Mouse (Mus musculus): ENCODE measurements at regions not wholly inside any gene's neighbourhood (a gene's known extent, or its start where the extent isn't known, plus 50 kb on each side); places are given as distances from the start of the nearest gene placed in this dataset.
"Not testable (repeated sequence)": the region's sequence is repeated elsewhere in the genome, so short reads cannot be mapped to it uniquely, and the experiment has no call there.

- Histone ChIP-seq H3K27me3 (ENCODE audit: control insufficient read depth, insufficient read depth, low read length) (no peaks in the 10 kb centered on the region), H3K36me3 (ENCODE audit: control insufficient read depth, insufficient read depth, low read length) (no peaks in the 10 kb centered on the region), H3K9ac (replicated peaks; ENCODE audit: low read length) (no peak overlapping the region), H3K4me2 (ENCODE audit: low read length) (no peak overlapping the region), H3K27ac (replicated peaks; ENCODE audit: low read depth, low read length) (no peak overlapping the region), H3K4me1 (ENCODE audit: control insufficient read depth, insufficient read depth, low read length) (no peaks in the 10 kb centered on the region), H3K4me3 (replicated peaks; ENCODE audit: low read depth, low read length) (no peak overlapping the region), H3K9me3 (ENCODE audit: control insufficient read depth, low read length) (no peaks in the 10 kb centered on the region)
- DNase-seq (no peak), ATAC-seq (ENCODE audit: low FRiP score, low TSS enrichment) (no peak)
- 83% methylated on average over 2 of the region's 2 CpGs for WGBS
These were observed 174.6 kb downstream of the Csl start for GRCm38 (mm10) chr10:99584855-99585254.

- H3K9me3 ChIP-seq (ENCODE audit: control insufficient read depth, low read length) = no peaks in the 10 kb centered on the region
- H3K4me1 ChIP-seq (ENCODE audit: control insufficient read depth, insufficient read depth, low read length) = no peaks in the 10 kb centered on the region
- H3K27me3 ChIP-seq (ENCODE audit: control insufficient read depth, insufficient read depth, low read length) = no peaks in the 10 kb centered on the region
- no peak overlapping the region for H3K27ac ChIP-seq (replicated peaks; ENCODE audit: low read depth, low read length)
- WGBS = 36% methylated on average over 9 of the region's 9 CpGs
- DNase-seq = peak; percentile 61
- ATAC-seq (ENCODE audit: low FRiP score, low TSS enrichment) = peak; percentile 68; the same call in 1 of the 2 replicates
- no peak overlapping the region for H3K4me3 ChIP-seq (replicated peaks; ENCODE audit: low read depth, low read length)
- H3K4me2 ChIP-seq (ENCODE audit: low read length) = no peak overlapping the region
- no peaks in the 10 kb centered on the region for H3K36me3 ChIP-seq (ENCODE audit: control insufficient read depth, insufficient read depth, low read length)
- no peak overlapping the region for H3K9ac ChIP-seq (replicated peaks; ENCODE audit: low read length)
These were observed 167.2 kb downstream of the Csl start for GRCm38 (mm10) chr10:99592220-99592619.

GRCm38 (mm10) chr10:99595659-99596058, 163.8 kb downstream of the Csl start:
- Histone ChIP-seq H3K27ac (replicated peaks; ENCODE audit: low read depth, low read length) (no peak overlapping the region), H3K4me3 (replicated peaks; ENCODE audit: low read depth, low read length) (no peak overlapping the region), H3K4me1 (ENCODE audit: control insufficient read depth, insufficient read depth, low read length) (no peaks in the 10 kb centered on the region), H3K36me3 (ENCODE audit: control insufficient read depth, insufficient read depth, low read length) (no peaks in the 10 kb centered on the region), H3K27me3 (ENCODE audit: control insufficient read depth, insufficient read depth, low read length) (no peaks in the 10 kb centered on the region), H3K4me2 (ENCODE audit: low read length) (no peak overlapping the region), H3K9me3 (ENCODE audit: control insufficient read depth, low read length) (no peaks in the 10 kb centered on the region), H3K9ac (replicated peaks; ENCODE audit: low read length) (no peak overlapping the region)
- DNase-seq = no peak
- WGBS = 91% methylated on average over 14 of the region's 14 CpGs
- ATAC-seq (ENCODE audit: low FRiP score, low TSS enrichment) = no peak

GRCm38 (mm10) chr10:99599142-99600120, 160.0 kb downstream of the Csl start:
- 54% methylated on average over 21 of the region's 34 CpGs for whole genome bisulfite sequencing
- not testable (repeated sequence) for H3K9me3 ChIP-seq (ENCODE audit: control insufficient read depth, low read length); H3K27me3 ChIP-seq (ENCODE audit: control insufficient read depth, insufficient read depth, low read length); H3K36me3 ChIP-seq (ENCODE audit: control insufficient read depth, insufficient read depth, low read length); H3K4me1 ChIP-seq (ENCODE audit: control insufficient read depth, insufficient read depth, low read length)
- peak overlapping the region; percentile 68 for H3K27ac ChIP-seq (replicated peaks; ENCODE audit: low read depth, low read length)
- ATAC-seq (ENCODE audit: low FRiP score, low TSS enrichment) (peak; percentile 65; the same call in 1 of the 2 replicates), DNase-seq (peak; percentile 44)
- H3K9ac ChIP-seq (replicated peaks; ENCODE audit: low read length) = peak overlapping the region; percentile 32; the same call in 1 of the 2 replicates
- H3K4me2 ChIP-seq (ENCODE audit: low read length) = peak overlapping the region; percentile 56
- peak overlapping the region; percentile 37 for H3K4me3 ChIP-seq (replicated peaks; ENCODE audit: low read depth, low read length)

GRCm38 (mm10) chr10:99602331-99602730, 157.1 kb downstream of the Csl start:
- Histone ChIP-seq H3K27me3 (ENCODE audit: control insufficient read depth, insufficient read depth, low read length) (no peaks in the 10 kb centered on the region), H3K4me2 (ENCODE audit: low read length) (no peak overlapping the region), H3K9me3 (ENCODE audit: control insufficient read depth, low read length) (no peaks in the 10 kb centered on the region), H3K4me3 (replicated peaks; ENCODE audit: low read depth, low read length) (no peak overlapping the region), H3K36me3 (ENCODE audit: control insufficient read depth, insufficient read depth, low read length) (no peaks in the 10 kb centered on the region), H3K4me1 (ENCODE audit: control insufficient read depth, insufficient read depth, low read length) (no peaks in the 10 kb centered on the region), H3K27ac (replicated peaks; ENCODE audit: low read depth, low read length) (no peak overlapping the region), H3K9ac (replicated peaks; ENCODE audit: low read length) (no peak overlapping the region)
- DNase-seq (no peak), ATAC-seq (ENCODE audit: low FRiP score, low TSS enrichment) (no peak)
- WGBS = 87% methylated on average over 5 of the region's 5 CpGs

- H3K27ac ChIP-seq (replicated peaks; ENCODE audit: low read depth, low read length) = no peak overlapping the region
- DNase-seq (no peak), ATAC-seq (ENCODE audit: low FRiP score, low TSS enrichment) (no peak)
- no peaks in the 10 kb centered on the region for H3K4me1 ChIP-seq (ENCODE audit: control insufficient read depth, insufficient read depth, low read length)
- H3K27me3 ChIP-seq (ENCODE audit: control insufficient read depth, insufficient read depth, low read length) = no peaks in the 10 kb centered on the region
- WGBS = 100% methylated on average over 1 of the region's 1 CpGs
- H3K4me3 ChIP-seq (replicated peaks; ENCODE audit: low read depth, low read length) = no peak overlapping the region
- no peak overlapping the region for H3K4me2 ChIP-seq (ENCODE audit: low read length)
- H3K9ac ChIP-seq (replicated peaks; ENCODE audit: low read length) = no peak overlapping the region
- no peaks in the 10 kb centered on the region for H3K9me3 ChIP-seq (ENCODE audit: control insufficient read depth, low read length)
- no peaks in the 10 kb centered on the region for H3K36me3 ChIP-seq (ENCODE audit: control insufficient read depth, insufficient read depth, low read length)
These were observed 155.3 kb downstream of the Csl start for GRCm38 (mm10) chr10:99604172-99604571.

GRCm38 (mm10) chr10:99608477-99608876, 151.0 kb downstream of the Csl start:
- Histone ChIP-seq H3K36me3 (ENCODE audit: control insufficient read depth, insufficient read depth, low read length) (no peaks in the 10 kb centered on the region), H3K4me1 (ENCODE audit: control insufficient read depth, insufficient read depth, low read length) (no peaks in the 10 kb centered on the region), H3K27me3 (ENCODE audit: control insufficient read depth, insufficient read depth, low read length) (no peaks in the 10 kb centered on the region), H3K4me2 (ENCODE audit: low read length) (no peak overlapping the region; the same call in 1 of the 2 replicates), H3K9ac (replicated peaks; ENCODE audit: low read length) (no peak overlapping the region), H3K9me3 (ENCODE audit: control insufficient read depth, low read length) (no peaks in the 10 kb centered on the region), H3K4me3 (replicated peaks; ENCODE audit: low read depth, low read length) (no peak overlapping the region), H3K27ac (replicated peaks; ENCODE audit: low read depth, low read length) (no peak overlapping the region)
- no peak for ATAC-seq (ENCODE audit: low FRiP score, low TSS enrichment)
- 81% methylated on average over 10 of the region's 10 CpGs for WGBS
- DNase-seq = no peak

GRCm38 (mm10) chr10:99609420-99609819, 150.0 kb downstream of the Csl start:
- DNase-seq (no peak), ATAC-seq (ENCODE audit: low FRiP score, low TSS enrichment) (no peak)

GRCm38 (mm10) chr10:99610890-99611289, 148.6 kb downstream of the Csl start:
- DNase-seq (no peak), ATAC-seq (ENCODE audit: low FRiP score, low TSS enrichment) (no peak)
- WGBS = 92% methylated on average over 4 of the region's 4 CpGs
- no peak overlapping the region for H3K4me2 ChIP-seq (ENCODE audit: low read length)
- H3K9ac ChIP-seq (replicated peaks; ENCODE audit: low read length) = no peak overlapping the region
- no peaks in the 10 kb centered on the region for H3K4me1 ChIP-seq (ENCODE audit: control insufficient read depth, insufficient read depth, low read length)
- no peak overlapping the region for H3K27ac ChIP-seq (replicated peaks; ENCODE audit: low read depth, low read length)
- no peaks in the 10 kb centered on the region for H3K27me3 ChIP-seq (ENCODE audit: control insufficient read depth, insufficient read depth, low read length)
- H3K9me3 ChIP-seq (ENCODE audit: control insufficient read depth, low read length) = no peaks in the 10 kb centered on the region
- H3K4me3 ChIP-seq (replicated peaks; ENCODE audit: low read depth, low read length) = no peak overlapping the region
- no peaks in the 10 kb centered on the region for H3K36me3 ChIP-seq (ENCODE audit: control insufficient read depth, insufficient read depth, low read length)

More at GRCm38 (mm10) chr10:99609420-99609819, 150.0 kb downstream of the Csl start:
- Histone ChIP-seq H3K4me3 (replicated peaks; ENCODE audit: low read depth, low read length) (no peak overlapping the region), H3K27me3 (ENCODE audit: control insufficient read depth, insufficient read depth, low read length) (no peaks in the 10 kb centered on the region), H3K27ac (replicated peaks; ENCODE audit: low read depth, low read length) (no peak overlapping the region), H3K36me3 (ENCODE audit: control insufficient read depth, insufficient read depth, low read length) (no peaks in the 10 kb centered on the region), H3K4me1 (ENCODE audit: control insufficient read depth, insufficient read depth, low read length) (no peaks in the 10 kb centered on the region), H3K9ac (replicated peaks; ENCODE audit: low read length) (no peak overlapping the region), H3K9me3 (ENCODE audit: control insufficient read depth, low read length) (no peaks in the 10 kb centered on the region), H3K4me2 (ENCODE audit: low read length) (no peak overlapping the region)
- 93% methylated on average over 3 of the region's 3 CpGs for WGBS

All from midbrain, embryonic 14.5 days (tissue).